Mouse (Mus musculus) C2C12 (cell line): ENCODE measurements around the gene Crtac1. TPM values are rescaled to one million over a fixed set of nuclear protein-coding genes. Genes with fewer than 3 reads are reported as not detected.

Experiments
- H3K27me3 ChIP-seq: one replicate; pipeline ENCODE4 v1.6.1; 2011; ENCODE audit not compliant: control insufficient read depth, insufficient read depth, insufficient read length
- H3K36me3 ChIP-seq: one replicate; pipeline ENCODE4 v1.6.1; 2011; ENCODE audit not compliant: control insufficient read depth, insufficient read depth
- H3K4me3 ChIP-seq: one replicate; pipeline ENCODE4 v1.5.1; 2011; ENCODE audit warnings: mild to moderate bottlenecking, control low read depth; ENCODE audit not compliant: poor library complexity, insufficient read depth, severe bottlenecking
- H3K79me2 ChIP-seq: one replicate; pipeline ENCODE4 v1.6.1; 2011; ENCODE audit not compliant: control insufficient read depth, insufficient read depth
- H3K79me3 ChIP-seq: one replicate; pipeline ENCODE4 v1.6.1; 2011; ENCODE audit warnings: low read depth, control low read depth
- H3ac ChIP-seq: one replicate; pipeline ENCODE3; 2011; ENCODE audit warnings: low read depth; ENCODE audit not compliant: control insufficient read depth, insufficient read length
- CEBPB ChIP-seq: IDR thresholded peaks from one replicate; pipeline ENCODE4 v1.6.1; 2011; ENCODE audit warnings: low read depth, mild to moderate bottlenecking, control low read depth, moderate library complexity
- CTCF ChIP-seq: IDR thresholded peaks from one replicate; pipeline ENCODE4 v1.5.1; 2011; ENCODE audit not compliant: control insufficient read depth, insufficient read depth, insufficient read length
- FOSL1 ChIP-seq: IDR thresholded peaks from one replicate; pipeline ENCODE4 v1.8.0; 2011; ENCODE audit warnings: mild to moderate bottlenecking, low read length; ENCODE audit not compliant: poor library complexity, insufficient read depth, severe bottlenecking
- MAX ChIP-seq: IDR thresholded peaks from one replicate; pipeline ENCODE4 v1.6.1; 2011; ENCODE audit warnings: mild to moderate bottlenecking, control low read depth
- MYOD1 ChIP-seq: IDR thresholded peaks from one replicate; pipeline ENCODE4 v1.6.1; 2011; ENCODE audit warnings: low read depth; ENCODE audit not compliant: control insufficient read depth, insufficient read length
- MYOG ChIP-seq: IDR thresholded peaks from one replicate; pipeline ENCODE4 v1.6.1; 2011; ENCODE audit not compliant: control insufficient read depth, insufficient read length; ENCODE audit errors: extremely low read depth
- USF1 ChIP-seq: IDR thresholded peaks from one replicate; pipeline ENCODE4 v1.6.1; 2011; ENCODE audit warnings: low read depth, mild to moderate bottlenecking, control low read depth, moderate library complexity
- polyA plus RNA-seq: library from polyadenylated mRNA; unstranded; fragments of >200 nt; fragmentation: generic; extraction: Trizol; gene quantifications from one replicate; pipeline ENCODE4 v1.2.1, GENCODE M21; 2012; ENCODE audit warnings: missing spikeins

Gene Crtac1
- polyA plus RNA-seq, 1 experiment = not detected

DNA sequence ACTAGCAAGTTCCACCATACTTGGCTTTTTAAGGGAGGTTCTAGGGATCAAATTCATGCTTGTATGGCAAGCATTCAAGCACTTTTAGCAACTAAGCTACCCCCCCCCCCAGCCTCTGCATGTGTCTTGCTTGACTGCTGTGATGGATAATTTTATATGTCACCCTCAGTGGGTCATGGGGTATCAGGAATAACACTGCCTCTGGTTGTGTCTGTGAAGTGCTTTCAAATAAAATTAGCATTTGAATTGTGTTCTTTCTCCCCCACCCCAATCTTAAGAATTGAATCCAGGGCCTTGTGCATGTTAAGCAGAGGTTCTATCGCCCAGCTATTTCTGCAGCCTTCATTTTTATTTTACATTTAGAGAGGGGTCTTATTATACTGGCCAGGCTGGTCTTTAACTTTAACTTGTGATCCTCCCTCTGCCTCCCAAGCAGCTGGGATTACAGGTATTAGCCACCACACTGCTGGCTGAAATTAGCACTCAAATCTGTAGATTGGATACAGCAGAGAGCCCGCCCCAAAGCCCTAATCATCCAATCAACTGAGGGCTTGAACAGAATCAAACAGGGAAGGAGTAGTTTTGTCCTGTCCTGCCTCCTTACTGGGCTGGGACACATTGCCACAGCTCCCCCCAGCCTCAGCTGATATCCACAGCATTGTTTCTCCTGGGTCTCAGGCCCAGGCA, 36.6 kb downstream of the Crtac1 start:
- TF ChIP-seq CEBPB = no peak
- TF ChIP-seq USF1 = no peak
- TF ChIP-seq MYOD1 = no peak
- TF ChIP-seq FOSL1 = no peak
- TF ChIP-seq CTCF = no peak
- no peak for TF ChIP-seq MAX
- no peak for TF ChIP-seq MYOG
- Histone ChIP-seq H3K79me3 (no peaks in the 10 kb centered on the region), H3K4me3 (no peak overlapping the region), H3K27me3 (peaks cover 23% of the 10 kb centered on the region), H3K36me3 (no peaks in the 10 kb centered on the region), H3ac (no peak overlapping the region), H3K79me2 (no peaks in the 10 kb centered on the region)

DNA sequence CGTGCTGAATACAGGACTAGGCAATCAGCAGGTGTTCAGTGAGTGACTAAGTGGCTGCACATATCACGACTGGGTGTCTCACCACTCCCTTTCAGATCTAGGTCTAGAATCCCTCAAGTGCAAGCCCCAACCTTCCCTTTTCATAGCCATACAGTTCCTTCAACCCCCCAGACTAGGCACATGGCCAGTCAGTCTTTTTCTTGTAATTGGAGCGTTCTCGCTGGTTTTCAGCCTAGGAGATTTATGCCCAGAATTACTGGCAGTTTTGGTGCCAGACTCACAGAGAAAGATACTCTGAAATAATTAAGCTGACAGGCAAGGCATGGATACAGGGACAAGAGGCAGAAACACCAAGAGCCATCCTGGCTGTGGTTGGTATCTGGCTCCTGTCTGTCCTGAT, 37.7 kb downstream of the Crtac1 start:
- H3K79me2 ChIP-seq = no peaks in the 10 kb centered on the region
- no peaks in the 10 kb centered on the region for H3K36me3 ChIP-seq
- H3K4me3 ChIP-seq = no peak overlapping the region

DNA sequence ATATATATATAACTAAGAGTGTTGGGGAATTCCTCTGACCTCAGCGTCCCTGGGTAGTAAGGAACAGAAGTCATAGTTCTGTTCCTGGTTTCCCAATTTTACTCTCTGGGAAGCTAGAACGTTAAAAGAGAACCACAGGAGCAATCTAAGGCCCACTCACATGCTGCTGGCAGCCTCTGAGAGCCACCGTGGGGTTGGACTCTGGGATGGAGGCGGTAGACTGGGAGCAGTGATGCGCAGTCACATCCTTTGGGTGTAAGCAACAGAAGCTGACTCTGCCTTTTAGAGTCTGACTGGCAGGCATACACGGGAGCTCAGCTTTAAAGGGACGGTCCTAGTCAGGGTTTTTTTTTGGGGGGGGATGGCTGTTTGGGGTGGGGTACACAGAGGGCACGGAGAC, 39.5 kb downstream of the Crtac1 start:
- Histone ChIP-seq H3K79me3 (no peaks in the 10 kb centered on the region), H3K79me2 (no peaks in the 10 kb centered on the region), H3K27me3 (peaks cover 33% of the 10 kb centered on the region), H3K4me3 (no peak overlapping the region), H3K36me3 (no peaks in the 10 kb centered on the region), H3ac (no peak overlapping the region)
- TF ChIP-seq USF1 (no peak), MYOG (no peak), MYOD1 (no peak), FOSL1 (no peak), CEBPB (no peak), CTCF (no peak), MAX (no peak)

More for the DNA sequence above, 37.7 kb downstream of the Crtac1 start:
- Histone ChIP-seq H3K27me3 (peaks cover 29% of the 10 kb centered on the region), H3ac (no peak overlapping the region), H3K79me3 (no peaks in the 10 kb centered on the region)
- no peak for TF ChIP-seq FOSL1
- no peak for TF ChIP-seq MYOG
- no peak for TF ChIP-seq CTCF
- no peak for TF ChIP-seq MYOD1
- no peak for TF ChIP-seq USF1
- TF ChIP-seq CEBPB = no peak
- TF ChIP-seq MAX = no peak

DNA sequence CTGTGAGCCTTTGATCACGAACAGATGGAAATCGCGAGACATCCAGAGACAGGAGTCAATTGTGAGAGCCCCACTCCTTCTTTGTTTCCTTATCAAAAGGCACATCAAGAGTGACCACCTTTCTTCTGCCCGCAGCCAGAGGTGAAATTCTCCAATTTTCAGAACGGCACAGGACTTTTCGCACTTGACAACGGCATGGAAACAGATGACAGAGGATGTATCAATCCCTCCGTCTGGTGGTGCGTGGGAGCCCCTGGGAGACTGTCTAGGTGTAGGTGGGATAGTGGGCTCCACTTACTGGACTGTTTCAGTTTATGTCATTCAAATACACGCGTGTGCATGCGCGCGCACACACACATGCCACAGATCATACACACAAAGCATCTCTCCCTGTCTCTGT, 42.0 kb downstream of the Crtac1 start:
- H3K36me3 ChIP-seq = no peaks in the 10 kb centered on the region
- no peaks in the 10 kb centered on the region for H3K79me3 ChIP-seq
- no peak overlapping the region for H3K4me3 ChIP-seq
- H3ac ChIP-seq = no peak overlapping the region
- no peaks in the 10 kb centered on the region for H3K79me2 ChIP-seq
- TF ChIP-seq FOSL1 (no peak), MYOG (no peak), MYOD1 (no peak), MAX (no peak), CEBPB (no peak), USF1 (no peak), CTCF (no peak)
- H3K27me3 ChIP-seq = peaks cover 39% of the 10 kb centered on the region

DNA sequence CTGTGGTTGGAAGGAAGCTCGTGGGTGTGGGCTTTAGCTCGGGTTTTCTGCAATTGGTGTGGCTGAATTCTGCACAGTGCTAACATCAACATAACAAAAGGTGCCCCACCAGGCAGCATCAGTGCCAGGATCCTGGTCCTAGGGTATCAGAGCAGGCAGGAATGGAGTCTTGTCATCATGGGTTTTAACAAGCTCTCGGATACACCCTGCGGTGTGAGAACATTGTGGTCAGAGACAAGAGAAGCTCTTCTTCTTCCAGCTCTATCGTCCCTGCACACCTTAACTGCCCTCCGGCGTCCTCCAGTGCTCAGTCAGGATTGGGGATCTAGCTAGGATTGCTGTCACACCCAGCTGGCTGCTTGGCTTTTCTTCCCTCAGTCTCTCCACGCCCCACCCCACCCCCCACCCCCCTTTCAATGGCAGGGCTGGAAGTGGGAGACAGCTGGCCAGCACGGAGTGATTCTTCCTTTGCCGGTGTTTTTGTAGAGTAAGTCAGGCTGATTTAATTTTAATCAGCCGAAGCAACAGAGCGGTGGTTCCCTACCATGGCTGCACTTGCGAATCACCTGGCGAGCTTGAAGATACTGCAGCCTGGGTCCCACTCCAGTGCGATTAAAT, 46.5 kb downstream of the Crtac1 start:
- no peak overlapping the region for H3ac ChIP-seq
- H3K27me3 ChIP-seq = peaks cover 57% of the 10 kb centered on the region
- H3K79me3 ChIP-seq = no peaks in the 10 kb centered on the region
- no peaks in the 10 kb centered on the region for H3K36me3 ChIP-seq
- H3K4me3 ChIP-seq = no peak overlapping the region
- TF ChIP-seq MYOG (no peak), MYOD1 (no peak), MAX (no peak), USF1 (no peak), FOSL1 (no peak), CTCF (no peak), CEBPB (no peak)
- H3K79me2 ChIP-seq = no peaks in the 10 kb centered on the region
